Mouse (Mus musculus) midbrain, embryonic 10.5 days (tissue): ENCODE results near the gene Mus81. TPM values are rescaled to one million over a fixed set of nuclear protein-coding genes. Genes with fewer than 3 reads are reported as not detected.
"Not testable (repeated sequence)": the region's sequence is repeated elsewhere in the genome, so short reads cannot be mapped to it uniquely, and the experiment has no call there.

ENCODE experiments used
- DNase-seq: peaks from one replicate; pipeline ENCODE4 v3.0.0-alpha.2; 2017; ENCODE audit warnings: low spot score
- H3K27ac ChIP-seq: fragments of 300-500 bp; sonication (generic); replicated peaks from 2 replicates; pipeline ENCODE4 v1.5.1; 2016; ENCODE audit warnings: mild to moderate bottlenecking
- H3K27me3 ChIP-seq: fragments of 300-500 bp; sonication (generic); 2 replicates; pipeline ENCODE4 v1.6.1; 2016; ENCODE audit warnings: low read depth, mild to moderate bottlenecking; ENCODE audit not compliant: poor library complexity, severe bottlenecking
- H3K36me3 ChIP-seq: fragments of 300-500 bp; sonication (generic); 2 replicates; pipeline ENCODE4 v1.6.1; 2016; ENCODE audit warnings: mild to moderate bottlenecking, moderate library complexity
- H3K4me1 ChIP-seq: fragments of 300-500 bp; sonication (generic); 2 replicates; pipeline ENCODE4 v1.6.1; 2016
- H3K4me3 ChIP-seq: fragments of 300-500 bp; sonication (generic); 2 replicates; pipeline ENCODE4 v1.5.1; 2016; ENCODE audit warnings: mild to moderate bottlenecking, moderate library complexity
- H3K9me3 ChIP-seq: fragments of 300-500 bp; sonication (generic); replicated peaks from 2 replicates; pipeline ENCODE4 v1.6.1; 2016; ENCODE audit warnings: mild to moderate bottlenecking
- WGBS: fragments of 180-500 bp; shearing (Covaris S2); methylation state at CpG from one replicate; pipeline ENCODE4 v1.1.7; 2016; 5-methylcytosine and 5-hydroxymethylcytosine counted together
- polyA plus RNA-seq: library from polyadenylated mRNA; unstranded; fragments of >200 nt; fragmentation: Nextera tagmentation; extraction: Ambion mirVana; gene quantifications from 2 replicates; pipeline ENCODE4 v1.2.1, GENCODE M21; 2016

Mus81 gene
- polyA plus RNA-seq, 1 experiment from 2014 or later = 41.3 TPM

DNA sequence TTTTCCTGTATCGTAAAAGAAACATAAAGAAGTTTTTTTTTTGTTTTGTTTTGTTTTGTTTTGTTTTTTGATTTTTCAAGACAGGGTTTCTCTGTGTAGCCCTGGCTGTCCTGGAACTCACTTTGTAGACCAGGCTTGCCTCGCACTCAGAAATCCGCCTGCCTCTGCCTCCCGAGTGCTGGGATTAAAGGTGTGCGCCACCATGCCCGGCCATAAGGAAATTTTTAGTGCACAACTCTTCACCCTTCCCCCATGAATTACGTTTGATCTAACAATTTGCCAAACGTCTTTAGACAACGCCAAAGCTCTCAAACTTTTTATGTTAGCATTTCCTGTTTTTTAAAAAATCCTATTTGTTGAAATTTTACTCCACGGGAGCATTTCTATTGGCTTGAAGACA, 1.5 kb upstream of the Mus81 start:
- DNase-seq, H3K27me3 ChIP-seq, H3K9me3 ChIP-seq: not testable (repeated sequence)
- peaks cover 47% of the 10 kb centered on the region for H3K36me3 ChIP-seq
- peak overlapping the region; percentile 86 for H3K4me3 ChIP-seq
- 61% methylated on average over 10 of the region's 10 CpGs for WGBS
- peaks cover 47% of the 10 kb centered on the region for H3K4me1 ChIP-seq
- peak overlapping the region; percentile 99 for H3K27ac ChIP-seq

DNA sequence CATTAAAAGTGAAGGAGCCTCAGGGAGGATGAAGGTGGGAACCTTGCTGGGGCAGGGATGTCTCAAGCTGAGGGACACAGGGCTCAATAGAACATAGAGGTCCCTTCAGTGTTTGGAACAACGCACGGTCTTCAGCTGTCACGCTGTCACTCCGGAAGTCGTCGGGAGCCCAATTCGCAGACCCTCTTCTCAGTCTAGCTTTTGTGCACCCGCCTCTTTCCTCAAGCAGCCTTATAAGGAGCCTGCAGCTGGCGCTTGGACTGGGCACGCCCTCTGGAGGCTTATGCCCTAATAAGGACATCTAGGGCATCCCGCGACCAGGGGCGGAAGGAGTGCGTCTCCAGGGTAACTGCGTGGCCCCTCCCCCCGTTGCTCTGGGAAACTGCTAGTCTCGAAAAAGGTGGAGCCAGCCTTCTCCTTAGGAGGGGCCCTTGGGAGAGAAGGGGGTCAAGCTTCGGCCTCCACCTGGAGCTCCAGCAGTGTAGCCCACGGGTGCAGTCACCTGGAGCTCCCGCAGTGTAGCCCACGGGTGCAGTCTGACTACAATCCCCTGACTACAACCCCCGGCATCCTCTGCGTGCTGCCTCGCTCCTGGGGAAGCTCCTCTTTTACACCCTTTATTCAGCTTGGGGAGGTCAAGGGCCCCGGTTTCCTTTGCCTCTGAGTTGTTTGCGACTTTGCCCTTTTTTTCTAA, 823 bp upstream of the Mus81 start:
- Histone ChIP-seq H3K27me3 (no peaks in the 10 kb centered on the region), H3K4me3 (peak overlapping the region; percentile 86), H3K27ac (peak overlapping the region; percentile 99), H3K4me1 (peaks cover 47% of the 10 kb centered on the region), H3K9me3 (no peaks in the 10 kb centered on the region), H3K36me3 (peaks cover 47% of the 10 kb centered on the region)
- 0% methylated on average over 26 of the region's 26 CpGs for WGBS
- peak; percentile 98 for DNase-seq

DNA sequence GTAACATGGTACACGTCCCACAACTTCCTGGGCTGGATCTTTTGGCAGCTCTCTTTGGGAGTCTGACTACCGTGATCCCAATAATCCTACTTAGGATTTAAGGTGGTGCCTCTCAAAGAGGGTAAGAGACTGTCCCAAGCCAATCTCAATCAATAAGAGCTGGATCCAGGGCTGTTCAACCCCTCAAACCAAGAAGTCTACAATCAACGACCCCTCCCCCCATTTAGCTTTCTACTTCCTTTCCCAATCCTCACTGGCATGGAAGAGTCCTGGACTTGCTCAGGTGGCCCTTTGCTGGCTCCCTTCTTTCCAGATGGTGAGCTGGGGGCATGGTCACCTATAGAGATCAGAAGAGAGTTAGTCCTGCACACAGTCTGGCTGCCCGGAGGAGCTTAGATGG, 1.4 kb downstream of the Mus81 start:
- 91% methylated on average over 4 of the region's 4 CpGs for WGBS
- Histone ChIP-seq H3K4me1 (peaks cover 36% of the 10 kb centered on the region), H3K27ac (peak overlapping the region; percentile 99; the same call in 1 of the 2 replicates), H3K36me3 (peaks cover 49% of the 10 kb centered on the region), H3K27me3 (no peaks in the 10 kb centered on the region), H3K9me3 (no peaks in the 10 kb centered on the region), H3K4me3 (peak overlapping the region; percentile 86)
- DNase-seq = no peak

DNA sequence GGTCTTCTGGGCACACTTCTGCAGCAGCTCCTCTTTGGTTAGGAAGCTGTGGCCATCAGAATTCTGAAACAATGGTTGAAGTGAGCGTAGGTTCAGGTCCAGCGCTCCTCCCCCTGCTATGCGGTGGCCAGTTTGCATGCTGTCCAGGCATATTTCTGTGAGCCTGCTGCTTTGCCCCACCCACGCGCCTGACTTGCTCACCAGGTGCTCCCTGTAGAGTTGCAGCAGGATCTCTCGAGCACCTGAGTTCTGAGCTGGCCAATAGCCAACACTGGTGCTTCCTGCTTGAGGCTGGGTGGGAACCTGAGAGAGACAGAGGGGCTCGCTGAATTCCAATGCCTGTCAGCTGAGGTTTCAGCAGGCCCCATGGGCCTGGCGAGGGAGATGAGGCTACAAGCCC, 1.9 kb downstream of the Mus81 start:
- Histone ChIP-seq H3K27ac (no peak overlapping the region), H3K27me3 (no peaks in the 10 kb centered on the region), H3K36me3 (peaks cover 54% of the 10 kb centered on the region), H3K4me1 (peaks cover 34% of the 10 kb centered on the region), H3K4me3 (peak overlapping the region; percentile 86; the same call in 1 of the 2 replicates), H3K9me3 (no peaks in the 10 kb centered on the region)
- no peak for DNase-seq
- 92% methylated on average over 8 of the region's 8 CpGs for WGBS

DNA sequence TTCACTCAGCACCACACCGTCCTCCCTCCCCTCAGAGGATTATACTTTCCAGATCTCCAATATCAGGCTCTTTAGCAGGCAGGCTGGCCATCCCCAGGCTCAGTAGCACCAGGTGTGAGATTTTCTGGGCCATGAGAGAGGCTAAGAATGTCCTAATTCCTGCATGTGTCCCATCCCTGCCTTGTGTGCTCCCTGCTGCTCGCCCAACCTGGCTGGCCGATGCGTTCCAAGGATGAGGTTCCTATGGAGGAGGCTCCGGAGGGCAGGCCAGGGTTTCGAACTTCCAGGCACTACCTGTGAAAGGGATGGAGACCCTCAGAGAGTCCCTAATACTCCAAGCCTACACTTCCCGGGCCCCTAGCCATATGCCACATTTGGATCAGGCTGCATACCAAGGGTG, 2.4 kb downstream of the Mus81 start:
- no peak overlapping the region for H3K27ac ChIP-seq
- DNase-seq = no peak
- peaks cover 58% of the 10 kb centered on the region for H3K36me3 ChIP-seq
- peaks cover 34% of the 10 kb centered on the region for H3K4me1 ChIP-seq
- 93% methylated on average over 7 of the region's 7 CpGs for WGBS
- no peak overlapping the region for H3K4me3 ChIP-seq
- no peaks in the 10 kb centered on the region for H3K27me3 ChIP-seq
- no peaks in the 10 kb centered on the region for H3K9me3 ChIP-seq

DNA sequence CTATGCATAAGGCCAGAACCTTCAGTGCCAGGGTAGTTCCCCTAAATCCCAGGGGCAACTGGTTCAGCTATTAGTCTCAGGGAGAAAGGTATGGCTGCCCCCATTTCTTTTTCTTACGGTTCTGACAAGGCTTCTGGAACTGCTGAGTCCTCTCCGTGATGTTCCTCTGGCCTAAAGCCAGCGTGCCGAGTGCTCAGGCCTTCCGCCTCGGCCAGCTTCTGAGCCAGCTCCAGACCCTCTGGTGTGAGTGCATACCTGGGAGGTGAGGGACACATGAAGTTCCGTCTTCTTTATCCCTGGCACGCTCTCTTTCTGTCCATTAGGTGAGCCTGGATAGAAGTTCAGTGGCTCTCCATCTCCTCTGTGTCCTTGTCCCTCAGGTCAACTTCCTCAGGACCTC, 2.8 kb downstream of the Mus81 start:
- Histone ChIP-seq H3K36me3 (peaks cover 63% of the 10 kb centered on the region), H3K4me1 (peaks cover 34% of the 10 kb centered on the region), H3K9me3 (no peaks in the 10 kb centered on the region), H3K4me3 (no peak overlapping the region), H3K27me3 (no peaks in the 10 kb centered on the region), H3K27ac (no peak overlapping the region)
- WGBS = 93% methylated on average over 8 of the region's 8 CpGs
- no peak for DNase-seq

DNA sequence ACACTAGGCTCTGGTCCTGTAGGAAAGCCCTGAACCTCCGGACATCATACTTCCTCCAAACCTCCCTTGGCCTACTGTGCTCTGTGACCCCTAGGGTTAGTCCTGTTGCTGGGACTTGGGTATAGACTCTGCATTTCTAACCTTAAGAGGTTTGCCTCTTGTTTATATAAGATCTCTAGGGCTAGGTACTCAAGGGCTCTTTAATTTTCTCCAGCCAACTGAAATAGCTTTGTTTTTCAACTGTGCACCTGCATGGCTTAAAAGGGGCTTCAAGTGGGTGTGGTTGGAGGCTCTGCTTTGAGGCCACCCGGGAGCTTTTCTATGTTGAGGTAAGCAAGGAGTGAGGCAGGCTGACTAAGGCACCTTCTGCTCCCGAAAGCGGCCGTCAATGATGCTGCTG, 3.7 kb downstream of the Mus81 start:
- peaks cover 70% of the 10 kb centered on the region for H3K36me3 ChIP-seq
- WGBS = 94% methylated on average over 5 of the region's 5 CpGs
- no peak for DNase-seq

DNA sequence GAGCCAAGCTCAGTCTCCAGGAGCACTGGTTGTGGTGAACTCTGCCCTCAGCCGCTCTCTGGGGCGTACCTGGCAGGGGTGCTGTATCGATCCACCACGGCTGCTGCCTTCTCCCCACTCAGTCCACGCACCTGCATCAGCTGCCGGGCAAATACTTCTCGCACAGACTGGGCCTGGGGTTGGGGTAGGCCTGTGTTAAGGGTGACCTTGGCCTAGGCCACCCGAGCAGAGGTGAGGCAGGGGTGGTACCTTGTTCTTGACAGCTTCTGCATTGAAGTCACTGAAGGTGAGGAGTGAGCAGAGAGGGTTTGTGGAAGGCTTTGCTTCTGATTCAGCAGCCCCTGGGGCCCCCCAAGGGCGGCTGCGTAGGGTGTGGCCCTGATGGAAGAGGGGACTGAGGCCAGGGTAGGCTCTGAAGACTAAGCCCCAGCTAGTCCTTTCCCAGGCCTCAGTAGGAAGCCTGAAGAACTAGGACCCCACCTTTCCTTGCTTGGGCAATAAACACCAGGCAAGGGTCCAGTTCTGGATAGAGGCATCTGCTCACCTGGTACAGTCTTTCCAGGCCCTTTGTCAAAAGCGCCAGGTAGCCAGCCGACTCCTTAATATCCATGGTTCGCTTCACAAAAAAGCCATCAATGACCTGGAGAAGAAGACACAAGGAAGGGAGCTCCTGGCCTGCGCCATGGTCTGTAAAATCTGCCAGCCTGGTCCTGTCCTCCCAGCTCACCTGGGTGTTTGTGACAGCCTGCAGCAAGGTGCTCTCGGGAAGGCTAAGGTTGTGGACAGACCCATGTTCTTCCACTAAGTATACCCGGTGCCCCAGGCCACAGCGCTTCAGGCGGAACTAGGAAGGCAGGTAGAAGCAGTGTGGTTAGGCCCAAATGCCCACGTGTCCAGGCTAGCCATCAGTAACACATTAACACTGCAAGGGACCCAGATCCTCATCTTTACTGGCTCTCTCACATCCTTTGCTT, 4.5 kb downstream of the Mus81 start:
- DNase-seq = no peak
- Histone ChIP-seq H3K4me3 (no peak overlapping the region), H3K27me3 (no peaks in the 10 kb centered on the region), H3K36me3 (peaks cover 79% of the 10 kb centered on the region), H3K27ac (no peak overlapping the region), H3K4me1 (peaks cover 20% of the 10 kb centered on the region), H3K9me3 (no peaks in the 10 kb centered on the region)
- WGBS = 96% methylated on average over 19 of the region's 19 CpGs

More for the DNA sequence above, 3.7 kb downstream of the Mus81 start:
- Histone ChIP-seq H3K27ac (no peak overlapping the region), H3K9me3 (no peaks in the 10 kb centered on the region), H3K4me1 (peaks cover 26% of the 10 kb centered on the region), H3K27me3 (no peaks in the 10 kb centered on the region), H3K4me3 (no peak overlapping the region)

DNA sequence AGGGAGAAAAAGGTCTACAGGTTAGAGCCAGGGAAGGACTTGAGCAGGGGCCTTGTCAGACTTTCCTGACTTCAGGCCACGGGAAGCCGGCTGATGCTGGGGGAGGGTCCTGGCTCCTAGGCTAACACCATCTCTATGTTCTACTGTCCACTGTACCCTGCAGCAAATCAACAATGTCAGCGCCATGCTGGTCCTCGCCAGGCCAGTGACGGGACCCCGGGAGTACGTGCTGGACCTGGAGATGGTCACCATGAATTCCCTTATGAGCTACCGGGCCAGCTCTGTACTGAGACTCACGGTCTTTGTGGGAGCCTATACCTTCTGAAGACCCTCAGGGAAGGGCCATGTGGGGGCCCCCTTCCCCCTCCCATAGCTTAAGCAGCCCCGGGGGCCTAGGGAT, 6.8 kb downstream of the Mus81 start:
- Histone ChIP-seq H3K9me3 (no peaks in the 10 kb centered on the region), H3K4me3 (no peak overlapping the region), H3K27me3 (no peaks in the 10 kb centered on the region), H3K4me1 (0 out of 2 replicates have a peak, but pooled peaks cover under 1% of the 10 kb centered on the region), H3K27ac (no peak overlapping the region), H3K36me3 (peaks cover 91% of the 10 kb centered on the region)
- WGBS = 93% methylated on average over 10 of the region's 10 CpGs
- DNase-seq = no peak

DNA sequence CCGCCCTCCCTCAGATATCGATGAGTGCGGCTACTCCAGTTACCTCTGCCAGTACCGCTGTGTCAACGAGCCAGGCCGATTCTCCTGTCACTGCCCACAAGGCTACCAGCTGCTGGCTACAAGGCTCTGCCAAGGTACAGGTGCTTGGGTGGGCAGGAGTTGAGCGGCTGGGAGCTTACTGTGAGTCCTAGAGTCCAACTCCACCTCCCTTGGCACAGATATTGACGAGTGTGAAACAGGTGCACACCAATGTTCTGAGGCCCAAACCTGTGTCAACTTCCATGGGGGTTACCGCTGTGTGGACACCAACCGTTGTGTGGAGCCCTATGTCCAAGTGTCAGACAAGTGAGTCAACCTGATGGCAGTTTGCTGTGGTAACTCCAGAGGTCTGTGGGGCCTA, 8.2 kb downstream of the Mus81 start:
- peaks cover 78% of the 10 kb centered on the region for H3K36me3 ChIP-seq
- peaks cover 10% of the 10 kb centered on the region; the same call in 1 of the 2 replicates for H3K27me3 ChIP-seq
- peaks cover 11% of the 10 kb centered on the region for H3K4me1 ChIP-seq
- H3K4me3 ChIP-seq = no peak overlapping the region
- H3K27ac ChIP-seq = no peak overlapping the region
- 93% methylated on average over 10 of the region's 10 CpGs for WGBS
- H3K9me3 ChIP-seq = no peaks in the 10 kb centered on the region
- DNase-seq = no peak

DNA sequence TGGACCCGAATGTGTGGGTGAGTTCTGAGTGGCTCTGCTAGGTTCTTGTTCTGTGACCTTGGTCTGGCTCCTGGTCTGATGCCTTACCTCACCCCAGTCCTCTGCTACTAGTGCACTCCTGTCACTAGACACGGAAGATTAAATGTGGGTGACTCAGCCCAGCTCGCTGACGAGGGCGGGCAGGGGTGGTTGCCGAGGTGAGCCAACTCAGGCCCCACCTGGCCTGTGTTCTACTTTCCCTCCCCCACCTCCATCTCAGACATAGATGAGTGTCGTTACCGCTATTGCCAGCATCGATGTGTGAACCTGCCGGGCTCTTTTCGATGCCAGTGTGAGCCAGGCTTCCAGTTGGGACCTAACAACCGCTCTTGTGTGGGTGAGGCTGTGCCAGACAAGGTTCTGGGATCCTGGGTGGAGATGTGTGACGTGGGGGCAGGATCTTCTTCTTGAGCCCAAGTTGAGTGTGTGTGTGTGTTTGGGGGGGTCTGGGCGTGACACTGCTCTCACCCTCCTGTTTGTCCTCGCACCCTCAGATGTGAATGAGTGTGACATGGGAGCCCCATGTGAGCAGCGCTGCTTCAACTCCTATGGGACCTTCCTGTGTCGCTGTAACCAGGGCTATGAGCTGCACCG, 10.4 kb downstream of the Mus81 start:
- Histone ChIP-seq H3K27me3 (peaks cover 10% of the 10 kb centered on the region; the same call in 1 of the 2 replicates), H3K27ac (no peak overlapping the region), H3K36me3 (peaks cover 55% of the 10 kb centered on the region), H3K4me3 (peak overlapping the region; percentile 7; the same call in 1 of the 2 replicates), H3K4me1 (peaks cover 27% of the 10 kb centered on the region), H3K9me3 (no peaks in the 10 kb centered on the region)
- DNase-seq = no peak
- WGBS = 93% methylated on average over 18 of the region's 18 CpGs

DNA sequence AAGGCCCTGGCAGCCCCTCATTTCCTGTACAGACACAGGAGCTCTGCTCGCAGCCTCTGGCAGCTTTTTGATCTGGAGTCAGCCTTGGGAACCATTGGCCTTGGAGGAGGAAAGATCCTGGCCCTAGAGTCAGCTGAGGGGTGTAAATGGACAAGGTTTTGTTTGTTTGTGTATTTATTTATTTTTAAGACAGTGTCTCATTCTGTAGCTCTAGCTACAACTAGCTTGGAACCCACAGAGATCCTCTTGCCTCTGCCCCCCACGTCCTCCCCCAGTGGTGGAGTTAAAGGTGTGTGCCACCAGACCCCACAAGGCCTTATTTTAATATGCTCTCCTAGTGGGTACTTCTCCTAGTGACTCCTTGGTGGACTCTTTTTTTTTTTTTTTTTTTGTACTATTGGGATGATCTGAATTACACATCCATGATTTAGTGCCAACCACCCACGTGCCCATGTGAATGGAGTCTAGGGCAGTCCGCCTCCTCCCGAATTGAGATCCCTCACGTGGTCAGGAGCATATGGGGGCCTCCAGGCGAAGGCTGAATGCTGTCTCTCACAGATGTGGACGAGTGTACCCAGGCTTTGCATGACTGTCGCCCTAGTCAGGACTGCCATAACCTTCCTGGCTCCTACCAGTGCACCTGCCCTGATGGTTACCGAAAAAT, 11.1 kb downstream of the Mus81 start:
- DNase-seq = no peak
- no peaks in the 10 kb centered on the region for H3K9me3 ChIP-seq
- H3K27me3 ChIP-seq = peaks cover 10% of the 10 kb centered on the region; the same call in 1 of the 2 replicates
- H3K27ac ChIP-seq = no peak overlapping the region
- 89% methylated on average over 10 of the region's 10 CpGs for WGBS
- H3K36me3 ChIP-seq = peaks cover 49% of the 10 kb centered on the region
- no peak overlapping the region for H3K4me3 ChIP-seq
- H3K4me1 ChIP-seq = peaks cover 27% of the 10 kb centered on the region
